Mouse (Mus musculus): ENCODE results near the gene March6. TPM values are rescaled to one million over a fixed set of nuclear protein-coding genes. Genes with fewer than 3 reads are reported as not detected.
A peak's percentile ranks its signal among the peaks of the same experiment; 100 is the strongest.

The March6 gene
- polyA plus RNA-seq, 1 experiment from 2014 or later, result 15.8 TPM

- no peak overlapping the region for H3K4me3 ChIP-seq (ENCODE audit: low read depth, low read length)
- H3K4me1 ChIP-seq (ENCODE audit: control insufficient read depth, low read depth, low read length), result peaks cover 4% of the 10 kb centered on the region
- H3K27me3 ChIP-seq (ENCODE audit: control insufficient read depth, insufficient read depth, low read depth, low read length), result no peaks in the 10 kb centered on the region
- no peaks in the 10 kb centered on the region for H3K36me3 ChIP-seq (ENCODE audit: control insufficient read depth, insufficient read depth)
- 71% methylated on average over 6 of the region's 6 CpGs for WGBS (ENCODE audit: insufficient replicate concordance)
- no peaks in the 10 kb centered on the region for H3K9me3 ChIP-seq (replicated peaks; ENCODE audit: control insufficient read depth, low read length)
- no peak overlapping the region for H3K9ac ChIP-seq (ENCODE audit: low read depth, low read length)
- no peak overlapping the region for H3K4me2 ChIP-seq (ENCODE audit: low read depth, low read length)
- no peak for ATAC-seq (ENCODE audit: low read depth)
- H3K27ac ChIP-seq (ENCODE audit: low read length), result no peak overlapping the region
Measured at GRCm38 (mm10) chr15:31413662-31414061, 117.2 kb downstream of the March6 start.

GRCm38 (mm10) chr15:31412933-31413332 is 117.9 kb downstream of the March6 start:
- Histone ChIP-seq H3K27me3 (ENCODE audit: control insufficient read depth, insufficient read depth, low read depth, low read length) (no peaks in the 10 kb centered on the region), H3K9me3 (replicated peaks; ENCODE audit: control insufficient read depth, low read length) (no peaks in the 10 kb centered on the region), H3K9ac (ENCODE audit: low read depth, low read length) (no peak overlapping the region), H3K4me2 (ENCODE audit: low read depth, low read length) (no peak overlapping the region), H3K4me1 (ENCODE audit: control insufficient read depth, low read depth, low read length) (peaks cover 1% of the 10 kb centered on the region), H3K4me3 (ENCODE audit: low read depth, low read length) (no peak overlapping the region), H3K27ac (ENCODE audit: low read length) (no peak overlapping the region), H3K36me3 (ENCODE audit: control insufficient read depth, insufficient read depth) (no peaks in the 10 kb centered on the region)
- no peak for ATAC-seq (ENCODE audit: low read depth)
- 14% methylated on average over 3 of the region's 3 CpGs for WGBS (ENCODE audit: insufficient replicate concordance)

GRCm38 (mm10) chr15:31412436-31412835 is 118.4 kb downstream of the March6 start:
- Histone ChIP-seq H3K27me3 (ENCODE audit: control insufficient read depth, insufficient read depth, low read depth, low read length) (no peaks in the 10 kb centered on the region), H3K27ac (ENCODE audit: low read length) (no peak overlapping the region), H3K4me2 (ENCODE audit: low read depth, low read length) (no peak overlapping the region), H3K4me1 (ENCODE audit: control insufficient read depth, low read depth, low read length) (no peaks in the 10 kb centered on the region; the same call in 1 of the 2 replicates), H3K4me3 (ENCODE audit: low read depth, low read length) (no peak overlapping the region), H3K9ac (ENCODE audit: low read depth, low read length) (no peak overlapping the region), H3K9me3 (replicated peaks; ENCODE audit: control insufficient read depth, low read length) (no peaks in the 10 kb centered on the region), H3K36me3 (ENCODE audit: control insufficient read depth, insufficient read depth) (no peaks in the 10 kb centered on the region)
- 43% methylated on average over 6 of the region's 6 CpGs for WGBS (ENCODE audit: insufficient replicate concordance)
- ATAC-seq (ENCODE audit: low read depth), result no peak

- 53% methylated on average over 4 of the region's 4 CpGs for WGBS (ENCODE audit: insufficient replicate concordance)
- H3K4me3 ChIP-seq (ENCODE audit: low read depth, low read length), result no peak overlapping the region
- ATAC-seq (ENCODE audit: low read depth), result peak; percentile 88
- no peak overlapping the region for H3K9ac ChIP-seq (ENCODE audit: low read depth, low read length)
- H3K27me3 ChIP-seq (ENCODE audit: control insufficient read depth, insufficient read depth, low read depth, low read length), result no peaks in the 10 kb centered on the region
- H3K4me1 ChIP-seq (ENCODE audit: control insufficient read depth, low read depth, low read length), result no peaks in the 10 kb centered on the region; the same call in 1 of the 2 replicates
- no peaks in the 10 kb centered on the region for H3K9me3 ChIP-seq (replicated peaks; ENCODE audit: control insufficient read depth, low read length)
- H3K36me3 ChIP-seq (ENCODE audit: control insufficient read depth, insufficient read depth), result no peaks in the 10 kb centered on the region
- H3K27ac ChIP-seq (ENCODE audit: low read length), result peak overlapping the region; percentile 69
- no peak overlapping the region for H3K4me2 ChIP-seq (ENCODE audit: low read depth, low read length)
Measured at GRCm38 (mm10) chr15:31407490-31407889, 123.4 kb downstream of the March6 start.

- H3K27me3 ChIP-seq (ENCODE audit: control insufficient read depth, insufficient read depth, low read depth, low read length), result no peaks in the 10 kb centered on the region
- H3K27ac ChIP-seq (ENCODE audit: low read length), result peak overlapping the region; percentile 67
- no peak overlapping the region for H3K4me3 ChIP-seq (ENCODE audit: low read depth, low read length)
- no peak overlapping the region for H3K4me2 ChIP-seq (ENCODE audit: low read depth, low read length)
- ATAC-seq (ENCODE audit: low read depth), result no peak
- 52% methylated on average over 5 of the region's 5 CpGs for WGBS (ENCODE audit: insufficient replicate concordance)
- H3K36me3 ChIP-seq (ENCODE audit: control insufficient read depth, insufficient read depth), result no peaks in the 10 kb centered on the region
- no peak overlapping the region for H3K9ac ChIP-seq (ENCODE audit: low read depth, low read length)
- H3K9me3 ChIP-seq (replicated peaks; ENCODE audit: control insufficient read depth, low read length), result no peaks in the 10 kb centered on the region
- no peaks in the 10 kb centered on the region; the same call in 1 of the 2 replicates for H3K4me1 ChIP-seq (ENCODE audit: control insufficient read depth, low read depth, low read length)
Measured at GRCm38 (mm10) chr15:31406881-31407280, 124.0 kb downstream of the March6 start.

Other genes with a start within 250 kb of the March6 start
- gene Ankrd33b, start 163.3 kb downstream of the March6 start, polyA plus RNA-seq (2015; fragmentation: Nextera tagmentation; extraction: Ambion mirVana), result 0.37 and 0.68 TPM in 2 replicates
- 2.2 and 2.6 TPM in 2 replicates for gene Ropn1l, start 77.3 kb downstream of the March6 start, polyA plus RNA-seq (2015; fragmentation: Nextera tagmentation; extraction: Ambion mirVana)
- gene Cmbl, start 34.3 kb upstream of the March6 start, polyA plus RNA-seq (2015; fragmentation: Nextera tagmentation; extraction: Ambion mirVana), result 12.7 and 16.4 TPM in 2 replicates
- gene Cct5, start 70.8 kb upstream of the March6 start, polyA plus RNA-seq (2015; fragmentation: Nextera tagmentation; extraction: Ambion mirVana), result 229 and 244 TPM in 2 replicates
- gene Fam173b, start 70.8 kb upstream of the March6 start, polyA plus RNA-seq (2015; fragmentation: Nextera tagmentation; extraction: Ambion mirVana), result 7.1 TPM in 2 replicates

All from liver, embryonic 16.5 days (tissue).